Mouse (Mus musculus): ENCODE measurements around the gene Spns3.

The Spns3 gene

GRCm38 (mm10) chr11:72518449-72518848 is 31.9 kb downstream of the Spns3 start:
- no peak for DNase-seq (ENCODE audit: low spot score in 2 of 2)

DNA sequence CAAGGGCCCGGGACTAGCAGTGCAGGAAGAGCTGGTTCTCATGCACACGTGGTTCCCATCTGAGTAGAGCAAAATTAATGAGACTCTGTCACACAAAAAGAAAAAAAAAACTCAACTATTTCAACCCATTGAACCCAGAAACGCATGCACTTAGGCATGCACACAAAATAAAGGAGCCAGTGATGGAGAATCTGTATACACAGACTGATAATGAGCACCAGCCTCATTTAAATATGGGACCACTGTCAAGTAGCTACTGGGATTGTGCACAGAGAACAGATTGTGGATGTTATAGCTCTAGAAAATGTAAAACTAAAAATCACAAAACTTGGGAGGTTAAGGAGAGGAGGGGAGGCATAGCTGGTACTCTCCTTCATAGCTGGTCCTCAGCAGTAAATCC is 35.3 kb downstream of the Spns3 start:
- DNase-seq (ENCODE audit: low spot score in 2 of 2), result no peak

DNA sequence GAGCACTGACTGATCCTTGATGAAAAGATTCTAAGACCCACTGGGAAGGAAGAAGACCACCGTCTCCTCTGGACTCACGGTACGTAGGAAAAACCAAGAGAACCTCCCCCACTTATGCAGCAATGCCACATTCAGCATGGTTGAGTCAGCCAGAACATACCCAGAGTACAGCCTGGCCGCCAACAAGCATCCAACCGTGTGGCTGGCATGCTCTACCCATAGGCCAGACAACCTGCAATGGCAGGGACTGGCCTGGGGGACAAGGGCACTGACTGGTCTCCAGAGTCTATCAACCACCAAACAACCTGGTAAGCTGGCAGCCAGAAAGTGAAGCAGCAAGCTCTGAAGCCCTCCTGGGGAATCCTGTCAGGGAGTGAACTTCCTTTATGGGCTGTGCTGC is 41.7 kb downstream of the Spns3 start:
- no peak for DNase-seq (ENCODE audit: low spot score in 2 of 2)

GRCm38 (mm10) chr11:72507651-72508050 is 42.7 kb downstream of the Spns3 start:
- no peak for DNase-seq (ENCODE audit: low spot score in 2 of 2)

DNA sequence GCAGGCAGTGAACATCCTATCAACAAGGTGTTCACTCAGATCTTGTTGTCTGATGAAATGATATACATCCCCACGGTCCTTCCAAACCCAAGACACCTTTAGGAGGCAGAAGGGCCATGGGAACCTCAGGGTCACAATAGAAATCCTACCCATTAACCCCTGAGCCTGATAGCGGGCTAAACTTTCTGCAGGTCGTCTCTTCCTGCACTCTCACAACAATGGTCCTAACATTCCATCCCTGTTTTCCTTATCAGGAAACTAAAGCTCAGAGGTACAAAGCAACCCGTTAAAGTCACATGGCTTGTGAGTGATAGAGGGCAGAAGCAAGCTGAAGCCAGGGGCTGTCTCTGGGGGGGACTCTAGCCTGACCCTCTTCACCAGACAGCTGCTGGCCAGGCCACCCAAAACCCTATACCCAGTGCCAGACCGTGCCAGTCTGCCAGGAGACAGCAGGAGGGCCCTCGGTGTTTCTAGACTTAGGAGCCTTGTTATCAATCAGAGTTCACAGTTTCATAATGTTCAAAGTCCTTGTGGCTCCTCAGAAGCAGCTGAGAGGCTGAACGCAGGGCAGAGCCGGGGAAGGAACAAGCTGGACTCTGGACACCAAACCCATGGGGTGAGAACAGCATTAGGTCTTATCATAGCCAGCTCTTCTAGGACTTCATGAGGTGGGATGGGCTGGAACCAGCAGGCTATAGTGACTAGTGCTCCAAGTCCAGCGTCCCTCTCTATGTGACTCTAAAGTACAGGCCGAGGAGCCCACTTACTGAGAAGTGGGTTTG is 46.1 kb downstream of the Spns3 start:
- DNase-seq (ENCODE audit: low spot score in 2 of 2), result no peak

GRCm38 (mm10) chr11:72503501-72503921 is 46.8 kb downstream of the Spns3 start:
- no peak for DNase-seq (ENCODE audit: low spot score in 2 of 2)

DNA sequence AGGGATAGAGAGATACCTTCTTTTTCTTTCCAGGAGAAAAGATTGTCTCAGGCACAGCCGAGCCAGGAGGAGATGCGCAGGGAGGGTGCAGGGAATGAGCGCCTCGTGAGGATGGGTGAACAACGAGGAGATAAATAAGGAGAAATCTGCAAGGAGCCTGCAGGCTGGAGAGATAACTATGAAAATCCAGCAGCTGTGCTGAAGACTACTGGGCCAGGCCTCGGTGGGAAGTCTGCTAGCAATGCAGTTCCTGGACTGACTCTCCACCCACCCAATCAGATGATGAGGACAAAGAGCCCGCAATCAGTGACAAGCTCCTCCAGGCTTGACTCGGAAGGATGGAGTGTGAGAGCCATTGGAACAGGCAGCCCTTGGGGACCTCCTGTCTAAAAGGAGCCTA is 48.1 kb downstream of the Spns3 start:
- DNase-seq (ENCODE audit: low spot score in 2 of 2), result no peak

DNA sequence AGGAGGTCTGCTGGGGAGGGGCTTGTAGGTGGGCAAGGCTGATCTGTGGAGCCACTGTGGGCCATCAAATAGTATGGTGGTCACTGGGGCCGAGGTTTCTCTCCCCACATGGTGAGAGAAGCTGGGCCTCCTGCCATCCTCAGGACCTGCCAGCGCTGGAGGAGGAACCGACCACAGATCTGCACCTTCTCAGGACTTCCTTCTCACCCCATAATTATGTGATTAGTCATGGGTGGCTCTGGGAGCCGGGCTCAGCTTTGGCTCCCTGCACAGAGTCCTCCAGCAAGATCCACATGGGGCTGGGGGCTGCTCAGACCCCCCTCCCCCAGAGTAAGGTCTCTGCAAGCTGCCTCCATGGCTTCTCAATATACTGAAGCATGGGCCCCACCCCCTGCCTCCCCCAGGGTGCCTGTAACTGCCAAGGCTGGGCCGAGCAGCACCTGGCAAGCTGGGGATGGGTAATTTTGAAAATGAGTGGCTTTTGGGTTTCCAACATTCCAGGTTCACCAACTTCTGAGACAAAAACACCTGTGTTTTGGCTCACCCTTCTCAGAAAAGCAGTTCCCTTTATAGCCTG is 48.8 kb downstream of the Spns3 start:
- no peak for DNase-seq (ENCODE audit: low spot score in 2 of 2)

DNA sequence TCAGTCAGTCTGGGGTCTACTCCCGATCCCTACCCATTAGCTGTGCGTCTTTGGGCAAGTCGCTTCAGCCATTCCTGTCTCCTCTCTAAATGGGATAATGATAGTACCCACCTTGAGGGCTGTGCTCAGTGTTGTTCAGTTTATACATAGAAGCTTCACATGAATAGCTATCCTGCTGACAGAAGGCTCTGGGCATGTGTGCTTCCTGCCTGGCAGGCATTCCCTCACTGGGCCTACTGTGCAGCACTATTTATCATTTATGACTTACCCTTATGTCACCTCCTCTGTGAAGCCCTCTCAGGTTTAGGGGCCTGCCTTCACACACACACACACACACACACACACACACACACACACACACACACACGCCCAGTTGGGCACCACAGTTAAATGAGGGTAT is 50.2 kb downstream of the Spns3 start:
- no peak for DNase-seq (ENCODE audit: low spot score in 2 of 2)

DNA sequence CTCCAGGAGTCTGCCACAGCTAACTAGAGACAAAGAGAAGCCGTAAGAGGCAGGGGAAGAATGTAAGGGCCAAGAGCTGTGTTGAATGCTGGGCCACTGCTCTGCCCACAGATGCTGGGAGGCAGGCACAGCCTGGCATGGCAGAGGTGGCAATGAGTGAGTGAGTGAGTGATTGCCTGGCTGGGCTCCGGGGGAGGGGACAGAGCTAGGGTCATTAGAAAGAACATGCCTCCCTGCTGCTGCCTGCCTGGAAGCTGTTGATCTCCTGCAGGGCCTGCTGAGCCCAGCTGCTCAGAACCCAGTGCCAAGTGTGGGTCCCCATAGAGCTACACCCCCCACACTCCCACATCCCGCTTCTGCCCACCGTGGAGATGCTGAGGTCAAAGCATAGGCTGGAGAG is 52.9 kb downstream of the Spns3 start:
- no peak for DNase-seq (ENCODE audit: low spot score in 2 of 2)

- DNase-seq (ENCODE audit: low spot score in 2 of 2), result no peak
Observed at GRCm38 (mm10) chr11:72496775-72497174, 53.5 kb downstream of the Spns3 start.

- DNase-seq (ENCODE audit: low spot score in 2 of 2), result no peak
Observed at GRCm38 (mm10) chr11:72496066-72496465, 54.2 kb downstream of the Spns3 start.

DNA sequence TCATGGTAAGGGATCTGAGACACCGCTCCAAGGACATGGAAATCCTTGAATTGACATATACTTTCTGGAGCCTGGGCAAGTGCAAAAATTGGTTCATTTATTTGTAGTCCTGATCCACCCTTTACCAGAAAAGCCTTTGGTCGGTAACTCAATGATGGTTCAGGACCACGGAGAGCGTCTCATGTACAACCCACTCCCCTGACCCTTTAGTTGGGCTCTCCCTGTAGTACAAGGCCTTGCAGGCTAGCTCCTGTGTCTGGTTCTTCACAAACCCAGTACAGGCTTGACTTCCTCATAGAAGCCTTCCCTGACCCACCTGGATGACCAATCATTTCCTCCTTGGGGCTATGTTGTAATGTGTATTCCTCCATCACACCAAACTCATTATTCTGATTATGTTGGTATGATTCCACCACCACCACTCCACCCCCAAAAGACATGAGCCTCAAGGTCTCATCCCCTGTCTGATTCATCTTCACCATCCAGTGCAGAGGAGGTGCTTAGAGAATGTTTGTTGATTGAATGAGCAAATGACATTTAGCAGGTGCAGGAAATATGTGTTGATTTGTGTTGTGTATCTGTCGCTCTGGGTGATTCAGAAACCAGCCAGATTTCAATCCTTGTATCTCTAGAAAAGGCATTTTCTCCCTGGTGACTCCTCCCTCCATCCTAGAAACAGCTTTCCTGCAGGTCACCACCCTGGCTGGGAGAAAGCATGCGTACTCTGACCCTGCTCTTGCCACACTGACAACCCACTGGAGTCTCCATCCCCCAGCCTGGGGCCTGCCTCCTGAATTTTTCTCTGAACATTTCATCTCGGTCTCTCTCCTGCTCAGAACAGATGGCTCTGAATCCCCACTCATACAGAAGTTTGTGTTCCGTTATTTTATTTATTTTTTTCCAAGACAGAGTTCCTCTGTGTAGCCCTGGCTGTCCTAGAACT is 56.0 kb downstream of the Spns3 start:
- DNase-seq (ENCODE audit: low spot score in 2 of 2), result no peak

DNA sequence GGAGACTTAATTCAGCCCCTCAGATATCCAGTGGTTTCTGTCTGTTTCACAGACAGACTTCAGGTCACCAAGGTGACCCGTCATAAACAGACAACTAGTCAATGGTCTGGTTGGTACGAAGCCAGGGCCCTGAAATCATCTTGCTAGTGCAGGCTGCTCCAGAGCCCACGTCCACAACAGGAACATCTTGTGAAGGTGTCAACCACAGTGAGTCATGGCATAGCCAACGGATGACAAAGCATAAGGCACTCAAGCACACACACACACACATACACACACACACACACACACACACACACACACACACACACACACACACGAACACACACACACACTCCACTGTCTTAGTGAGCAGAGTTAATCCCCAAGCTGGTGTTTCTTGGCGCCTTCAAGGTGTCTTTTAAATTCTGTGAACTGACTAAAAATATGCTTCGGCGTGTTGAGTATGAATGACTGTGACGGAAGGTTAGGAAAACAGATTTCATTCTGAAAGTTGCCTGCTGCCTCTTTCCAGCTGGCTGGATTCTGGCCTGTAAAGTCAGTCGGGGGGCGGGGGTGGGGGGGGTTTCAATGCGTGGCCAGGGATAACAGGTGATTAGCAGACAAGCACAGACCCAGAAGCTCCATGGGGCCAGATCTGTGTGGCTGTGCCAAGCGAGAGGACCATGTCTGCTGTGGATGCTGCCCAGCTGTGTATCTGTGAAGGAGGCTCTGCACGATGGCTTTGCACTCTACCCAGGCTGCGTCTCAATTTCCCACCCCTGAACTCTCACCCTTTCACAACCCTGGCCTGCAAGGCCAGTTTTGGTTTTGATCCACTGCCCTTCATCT is 59.0 kb downstream of the Spns3 start:
- no peak for DNase-seq (ENCODE audit: low spot score in 2 of 2)

- peak; percentile 94 to 95 for DNase-seq (ENCODE audit: low spot score in 2 of 2)
Observed at GRCm38 (mm10) chr11:72489881-72490301, 60.4 kb downstream of the Spns3 start, which contains the start of gene Spns2. Spns2 (minus strand) TSS chr11:72489904.

DNA sequence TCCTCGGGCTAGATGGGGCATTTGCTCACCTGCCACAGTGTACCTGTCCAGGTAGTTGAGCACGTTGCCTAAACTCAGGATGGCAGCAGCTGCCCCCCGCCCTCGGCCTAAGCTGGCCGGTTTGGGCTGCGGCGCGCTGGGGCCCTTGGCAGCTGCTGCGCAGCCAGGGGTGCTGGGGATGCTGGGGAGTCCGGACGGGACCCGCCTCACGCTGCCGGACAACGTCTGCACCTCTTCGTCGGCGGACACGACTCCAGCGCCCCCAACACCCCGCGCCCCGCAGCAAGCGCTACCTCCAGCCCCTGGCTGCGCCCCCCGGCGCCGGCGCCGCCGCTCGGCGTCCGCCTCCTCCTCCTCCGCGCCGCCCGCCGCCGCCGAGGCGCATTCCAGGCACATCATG is 60.9 kb downstream of the Spns3 start:
- DNase-seq (ENCODE audit: low spot score in 2 of 2), result no peak

- DNase-seq (ENCODE audit: low spot score in 2 of 2), result peak; percentile 30 to 36
Observed at GRCm38 (mm10) chr11:72488753-72489271, 61.5 kb downstream of the Spns3 start.

DNA sequence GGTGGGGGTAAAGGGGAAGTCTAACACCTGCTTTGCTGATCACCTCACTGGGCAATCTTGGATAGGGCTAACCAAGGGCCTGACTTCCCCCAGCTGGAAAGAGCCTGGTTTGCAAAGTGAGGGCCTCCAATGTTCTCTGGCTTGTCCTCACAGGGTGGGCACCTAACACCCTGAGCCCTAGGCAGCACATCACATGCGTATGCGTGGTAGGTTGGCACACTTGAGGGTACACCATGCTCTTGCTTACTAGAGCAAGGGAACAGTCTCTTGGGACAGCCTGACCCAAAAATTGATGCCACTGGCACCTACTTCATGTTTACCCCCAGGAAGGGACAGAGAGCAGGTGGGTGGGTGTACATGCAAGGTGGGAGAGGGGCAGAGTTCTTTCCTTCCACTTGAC is 62.6 kb downstream of the Spns3 start:
- no peak for DNase-seq (ENCODE audit: low spot score in 2 of 2)

GRCm38 (mm10) chr11:72487171-72487570 is 63.1 kb downstream of the Spns3 start:
- no peak for DNase-seq (ENCODE audit: low spot score in 2 of 2)

DNA sequence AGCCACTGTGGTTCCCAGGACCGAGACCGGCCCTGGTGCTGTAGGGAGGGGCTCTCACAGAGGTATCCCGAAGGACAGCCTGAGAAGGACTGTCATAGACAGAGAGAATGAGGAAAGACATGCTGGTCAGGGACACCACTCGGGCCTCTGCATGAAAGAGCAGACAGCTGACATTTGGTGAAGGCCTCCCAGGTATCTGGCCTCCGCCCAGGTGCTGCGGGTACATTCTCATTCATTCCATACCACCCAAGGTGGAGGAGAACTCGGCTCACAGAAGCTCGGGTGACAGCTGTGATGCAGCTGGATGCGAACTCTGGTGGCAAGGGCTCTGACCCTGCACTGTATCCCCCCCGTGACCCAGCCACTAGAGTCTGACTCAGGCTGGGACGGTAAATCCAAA is 64.3 kb downstream of the Spns3 start:
- DNase-seq (ENCODE audit: low spot score in 2 of 2), result no peak

- DNase-seq (ENCODE audit: low spot score in 2 of 2), result no peak
Observed at GRCm38 (mm10) chr11:72485157-72485556, 65.1 kb downstream of the Spns3 start.

Measured in spleen, postnatal 36 days (tissue).